Mouse (Mus musculus) adrenal gland, adult 8-10 months (tissue): ENCODE results near the gene Cdkal1. TPM values are rescaled to one million over a fixed set of nuclear protein-coding genes. Genes with fewer than 3 reads are reported as not detected.
A peak's percentile ranks its signal among the peaks of the same experiment; 100 is the strongest.

ENCODE experiments used
- DNase-seq: peaks from one replicate; pipeline ENCODE4 v3.0.0; 2022
- total RNA-seq, 4 experiments: library from RNA; stranded (reverse); gene quantifications; 2 replicates each; pipeline ENCODE4 v1.2.4; 2022

Gene Cdkal1
- total RNA-seq, 4 experiments from 2014 or later: 21.4 to 36.6 (median 31.2) TPM

- no peak for DNase-seq
Measured at GRCm38 (mm10) chr13:29574784-29575183, 280.7 kb downstream of the Cdkal1 start.

GRCm38 (mm10) chr13:29572477-29572876 is 283.0 kb downstream of the Cdkal1 start:
- no peak for DNase-seq

GRCm38 (mm10) chr13:29565710-29566109 is 289.8 kb downstream of the Cdkal1 start:
- DNase-seq: no peak

GRCm38 (mm10) chr13:29559188-29559587 is 296.3 kb downstream of the Cdkal1 start:
- no peak for DNase-seq

GRCm38 (mm10) chr13:29555160-29555785 is 300.2 kb downstream of the Cdkal1 start:
- peak; percentile 11 for DNase-seq

- DNase-seq: no peak
Measured at GRCm38 (mm10) chr13:29553792-29554191, 301.7 kb downstream of the Cdkal1 start.

- DNase-seq: no peak
Measured at GRCm38 (mm10) chr13:29552322-29552870, 303.1 kb downstream of the Cdkal1 start.

- no peak for DNase-seq
Measured at GRCm38 (mm10) chr13:29550886-29551285, 304.6 kb downstream of the Cdkal1 start.

- DNase-seq: no peak
Measured at GRCm38 (mm10) chr13:29550203-29550602, 305.3 kb downstream of the Cdkal1 start.

GRCm38 (mm10) chr13:29549761-29550160 is 305.7 kb downstream of the Cdkal1 start:
- no peak for DNase-seq

GRCm38 (mm10) chr13:29537906-29538305 is 317.6 kb downstream of the Cdkal1 start:
- DNase-seq: no peak

GRCm38 (mm10) chr13:29533586-29533985 is 321.9 kb downstream of the Cdkal1 start:
- DNase-seq: no peak

- DNase-seq: no peak
Measured at GRCm38 (mm10) chr13:29528344-29528743, 327.1 kb downstream of the Cdkal1 start.

- no peak for DNase-seq
Measured at GRCm38 (mm10) chr13:29521321-29521720, 334.2 kb downstream of the Cdkal1 start.

GRCm38 (mm10) chr13:29514071-29514470 is 341.4 kb downstream of the Cdkal1 start:
- no peak for DNase-seq

GRCm38 (mm10) chr13:29504861-29505568 is 350.5 kb downstream of the Cdkal1 start:
- peak; percentile 13 for DNase-seq

- DNase-seq: no peak
Measured at GRCm38 (mm10) chr13:29503147-29504044, 352.1 kb downstream of the Cdkal1 start.

- no peak for DNase-seq
Measured at GRCm38 (mm10) chr13:29502481-29503146, 352.9 kb downstream of the Cdkal1 start.

GRCm38 (mm10) chr13:29501173-29501572 is 354.3 kb downstream of the Cdkal1 start:
- DNase-seq: no peak

- DNase-seq: no peak
Measured at GRCm38 (mm10) chr13:29499750-29500149, 355.7 kb downstream of the Cdkal1 start.

GRCm38 (mm10) chr13:29497286-29497685 is 358.2 kb downstream of the Cdkal1 start:
- no peak for DNase-seq

GRCm38 (mm10) chr13:29490341-29490740 is 365.1 kb downstream of the Cdkal1 start:
- no peak for DNase-seq
